Comparison of ENCODE assay signal across 24 mouse cellular contexts in the genomic region with DNA sequence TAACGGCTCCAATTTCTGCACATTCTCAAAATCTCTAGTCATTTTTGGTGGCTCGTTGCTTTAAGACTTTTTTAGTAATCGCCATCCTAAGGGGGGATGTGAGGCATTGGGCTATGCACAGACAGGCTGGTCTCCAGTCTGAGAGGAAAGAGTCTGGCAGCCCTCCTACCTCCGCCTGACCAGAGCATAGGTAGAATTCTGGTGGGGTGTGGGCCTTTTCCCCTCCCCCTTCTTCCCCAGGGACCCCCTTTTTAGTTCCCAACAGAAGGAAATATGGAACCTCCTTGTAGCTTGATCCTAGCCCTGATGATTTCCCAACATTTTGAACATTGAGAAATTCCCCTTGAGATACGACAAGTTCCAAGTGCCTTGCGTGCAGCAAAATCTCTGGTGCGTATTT.
"Had no signal": no experiment of that assay in that cellular context is flagged by ENCODE, and none has a peak within 500 bp of the region (broad histone marks: within the 10 kb centered on the region; RNA-seq: fewer than 3 reads in every experiment).

No protein-coding gene starts in this region.

- DNase-seq: gastrocnemius, postnatal 10 days; gastrocnemius, postnatal 25 days; heart, adult 2 months; heart, postnatal 10 days; heart, postnatal 4 days; kidney, adult 18-20 months; kidney, adult 8-10 months; kidney, postnatal 10 days; kidney, postnatal 25 days; kidney, postnatal 4 days; layer of hippocampus, adult 9-11 months; layer of hippocampus, postnatal 36 days; left cerebral cortex, postnatal 4 days had no signal

- H3K4me3 ChIP-seq: heart, adult 2 months; heart, embryonic 10.5 days; heart, embryonic 12.5 days; hindbrain, embryonic 10.5 days; hindbrain, embryonic 12.5 days; intestine, embryonic 15.5 days; layer of hippocampus, adult 2 months; limb, embryonic 13.5 days; limb, embryonic 15.5 days; liver, embryonic 12.5 days had no signal

- H3K4me1 ChIP-seq: heart, embryonic 10.5 days; heart, embryonic 12.5 days; intestine, embryonic 15.5 days; limb, embryonic 13.5 days; limb, embryonic 15.5 days; liver, embryonic 12.5 days had no signal

- H3K27ac ChIP-seq: heart, adult 2 months; heart, embryonic 10.5 days; hindbrain, embryonic 10.5 days; hindbrain, embryonic 12.5 days; hindbrain, embryonic 14.5 days; intestine, embryonic 15.5 days; layer of hippocampus, adult 2 months; limb, embryonic 13.5 days; limb, embryonic 15.5 days; liver, embryonic 12.5 days; liver, embryonic 14.5 days had no signal
